Mouse (Mus musculus) c-Kit-positive CD71-negative TER-119-negative erythroid progenitor cells, embryonic 14.5 days (primary cell): ENCODE measurements at regions not wholly inside any gene's neighbourhood (a gene's known extent, or its start where the extent isn't known, plus 50 kb on each side); places are given as distances from the start of the nearest gene placed in this dataset.
A peak's percentile ranks its signal among the peaks of the same experiment; 100 is the strongest.

Experiments used
- DNase-seq: peaks from one replicate; pipeline ENCODE4 v3.0.0-alpha.2; 2013; ENCODE audit warnings: low read depth

GRCm38 (mm10) chr4:26637859-26638258, 291.2 kb upstream of the Manea start:
- DNase-seq = no peak

- DNase-seq = no peak
Observed at GRCm38 (mm10) chr4:26630553-26631206, 284.0 kb upstream of the Manea start.

DNA sequence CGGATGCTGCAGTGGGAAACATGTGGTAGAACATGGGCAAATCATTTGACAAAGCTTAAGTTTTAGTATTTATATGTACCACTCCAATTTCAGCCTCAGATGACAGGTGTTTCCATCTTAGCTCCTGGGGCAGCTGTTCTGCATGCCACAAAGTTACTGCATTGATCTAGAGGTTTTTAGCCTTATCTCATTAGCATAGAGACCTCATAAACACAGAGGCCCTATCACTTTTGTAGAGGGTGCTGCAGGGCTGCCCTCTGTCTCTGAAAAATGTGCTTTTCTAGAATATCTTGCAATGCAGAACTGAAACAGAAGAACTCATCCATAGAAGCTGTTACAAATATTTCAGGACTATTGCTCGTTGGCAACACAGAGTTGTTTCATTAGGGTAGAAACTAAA, 283.0 kb upstream of the Manea start:
- DNase-seq = no peak

GRCm38 (mm10) chr4:26627744-26628143, 281.1 kb upstream of the Manea start:
- no peak for DNase-seq

- DNase-seq = no peak
Observed at GRCm38 (mm10) chr4:26589081-26589869, 242.6 kb upstream of the Manea start.

- DNase-seq = no peak
Observed at GRCm38 (mm10) chr4:26555690-26556089, 209.0 kb upstream of the Manea start.

- peak; percentile 22 for DNase-seq
Observed at GRCm38 (mm10) chr4:26543833-26544232, 197.1 kb upstream of the Manea start.

GRCm38 (mm10) chr4:26542511-26542910, 195.8 kb upstream of the Manea start:
- DNase-seq = no peak

GRCm38 (mm10) chr4:26508004-26508403, 161.3 kb upstream of the Manea start:
- no peak for DNase-seq

- DNase-seq = no peak
Observed at GRCm38 (mm10) chr4:26494262-26494661, 147.6 kb upstream of the Manea start.

- no peak for DNase-seq
Observed at GRCm38 (mm10) chr4:26474913-26475312, 128.2 kb upstream of the Manea start.

- DNase-seq = no peak
Observed at GRCm38 (mm10) chr4:26441533-26441932, 94.8 kb upstream of the Manea start.

GRCm38 (mm10) chr4:26422084-26422483, 75.4 kb upstream of the Manea start:
- DNase-seq = no peak

- DNase-seq = no peak
Observed at GRCm38 (mm10) chr4:26404266-26404665, 57.6 kb upstream of the Manea start.

DNA sequence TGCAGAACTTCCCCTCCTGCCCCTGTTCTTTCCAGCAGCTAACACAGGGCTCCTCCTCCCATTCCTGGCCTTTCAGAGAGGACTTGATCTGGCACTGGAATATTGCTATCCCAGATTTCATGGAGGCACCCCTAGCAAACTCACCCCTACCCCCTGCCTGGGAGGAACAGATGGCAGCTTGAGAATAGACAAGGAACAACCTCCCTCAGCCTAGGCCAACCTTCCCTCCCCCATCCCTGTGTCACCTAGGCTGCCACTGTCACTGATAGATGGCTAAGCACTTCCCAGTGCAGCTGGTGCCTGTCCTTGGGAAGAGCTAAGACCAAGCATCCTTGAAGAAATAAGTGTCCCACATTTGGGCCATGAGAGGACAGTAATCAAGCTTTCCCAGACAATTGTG, 55.5 kb upstream of the Manea start:
- no peak for DNase-seq
